ENCODE assay signal across 24 mouse cellular contexts in the genomic region with DNA sequence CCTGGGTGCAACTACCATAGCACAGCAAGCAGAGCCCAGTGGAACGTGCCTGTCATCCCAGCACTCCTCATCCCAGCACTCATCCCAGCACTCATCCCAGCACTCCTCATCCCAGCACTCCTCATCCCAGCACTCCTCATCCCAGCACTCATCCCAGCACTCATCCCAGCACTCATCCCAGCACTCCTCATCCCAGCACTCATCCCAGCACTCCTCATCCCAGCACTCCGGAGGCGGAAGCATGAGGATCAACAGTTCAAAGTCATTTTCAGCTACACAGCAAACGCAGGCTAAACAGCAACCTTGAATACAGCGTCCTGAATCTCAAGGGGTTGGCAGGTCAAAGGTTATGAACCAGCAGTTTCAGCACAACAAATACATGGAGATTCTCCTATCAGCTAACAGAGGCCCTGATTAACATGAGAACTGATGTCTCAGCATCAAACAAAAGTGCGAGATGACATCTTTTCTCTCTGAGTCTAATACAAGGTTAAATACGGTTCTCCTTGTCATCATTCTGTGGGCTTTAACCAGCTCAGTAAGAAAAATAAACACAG.
DNase-seq lines count a peak whose midpoint lies in the region; ATAC-seq lines count a peak whose summit lies in the region.
"Had no signal": no experiment of that assay in that cellular context is flagged by ENCODE, and none has a peak within 500 bp of the region (broad histone marks: within the 10 kb centered on the region; RNA-seq: fewer than 3 reads in every experiment).

No protein-coding gene starts in this region.

- no peak overlapping the region for H3K9ac ChIP-seq in kidney, embryonic 14.5 days (ENCODE audit: low read depth, low read length)
- H3K9ac ChIP-seq: embryonic facial prominence, embryonic 12.5 days; forebrain, embryonic 15.5 days; heart, embryonic 13.5 days; hindbrain, embryonic 12.5 days had no signal

- H3K27me3 ChIP-seq in megakaryocyte, embryonic 14.5 days (replicated peaks), result no peaks in the 10 kb centered on the region
- H3K27me3 ChIP-seq in kidney, embryonic 14.5 days (ENCODE audit: control insufficient read depth, insufficient read depth, low read length), result no peaks in the 10 kb centered on the region
- H3K27me3 ChIP-seq: embryonic facial prominence, embryonic 12.5 days; forebrain, embryonic 15.5 days; heart, embryonic 13.5 days; hindbrain, embryonic 12.5 days; Patski had no signal

- H3K27ac ChIP-seq in kidney, embryonic 14.5 days (ENCODE audit: low read depth, low read length), result no peak overlapping the region
- H3K27ac ChIP-seq: embryonic facial prominence, embryonic 12.5 days; forebrain, embryonic 15.5 days; heart, embryonic 13.5 days; hindbrain, embryonic 12.5 days; hindbrain, postnatal 0 days had no signal

- ATAC-seq in megakaryocyte, adult 5-6 weeks (ENCODE audit: poor library complexity, severe bottlenecking), result no peak
- ATAC-seq in kidney, embryonic 14.5 days (ENCODE audit: low FRiP score, low TSS enrichment), result no peak
- ATAC-seq: activated CD4-positive, CD25-positive, alpha-beta regulatory T cell, adult 4 months; CD4-positive, CD25-positive, alpha-beta regulatory T cell, adult 4 months; forebrain, embryonic 15.5 days; hindbrain, postnatal 0 days; Patski had no signal

- 0 out of 2 replicates have a peak, but pooled peaks cover 4% of the 10 kb centered on the region for H3K9me3 ChIP-seq in megakaryocyte, embryonic 14.5 days
- no peaks in the 10 kb centered on the region for H3K9me3 ChIP-seq in kidney, embryonic 14.5 days (ENCODE audit: control insufficient read depth, low read length)
- H3K9me3 ChIP-seq: embryonic facial prominence, embryonic 12.5 days; heart, embryonic 13.5 days; hindbrain, embryonic 12.5 days had no signal

- H3K4me2 ChIP-seq in kidney, embryonic 14.5 days (replicated peaks; ENCODE audit: low read depth, low read length), result no peak overlapping the region
- H3K4me2 ChIP-seq: embryonic facial prominence, embryonic 12.5 days; forebrain, embryonic 15.5 days; heart, embryonic 13.5 days; hindbrain, embryonic 12.5 days had no signal

- no peaks in the 10 kb centered on the region for H3K4me1 ChIP-seq in megakaryocyte, embryonic 14.5 days
- no peaks in the 10 kb centered on the region for H3K4me1 ChIP-seq in kidney, embryonic 14.5 days (ENCODE audit: control insufficient read depth, insufficient read depth, low read length)
- H3K4me1 ChIP-seq: embryonic facial prominence, embryonic 12.5 days; forebrain, embryonic 15.5 days; heart, embryonic 13.5 days; hindbrain, embryonic 12.5 days had no signal

- DNase-seq in embryo, embryonic 10 days (ENCODE audit: low spot score), result peak; percentile 34
- DNase-seq in embryo, embryonic 9.5 days (ENCODE audit: extremely low spot score), result no peak
- DNase-seq in ZHBTc4 (ENCODE audit: low read depth, low spot score), result peak; percentile 68
- no peak for DNase-seq in urinary bladder, postnatal 10 days (ENCODE audit: low spot score)
- DNase-seq: adrenal gland, adult 2 months; adrenal gland, postnatal 25 days; B cell, adult 2 months; cerebellum, adult 2 months; cerebellum, postnatal 14 days; gastrocnemius, postnatal 36 days; heart, adult 18-20 months; heart, postnatal 36 days; kidney, adult 11 months had no signal

- no peaks in the 10 kb centered on the region for H3K36me3 ChIP-seq in megakaryocyte, embryonic 14.5 days (replicated peaks; ENCODE audit: low read length)
- no peaks in the 10 kb centered on the region for H3K36me3 ChIP-seq in kidney, embryonic 14.5 days (ENCODE audit: control insufficient read depth, insufficient read depth, low read length)
- H3K36me3 ChIP-seq: embryonic facial prominence, embryonic 12.5 days; forebrain, embryonic 15.5 days; heart, embryonic 13.5 days; hindbrain, embryonic 12.5 days had no signal

- peak overlapping the region; percentile 8 for H3K4me3 ChIP-seq in megakaryocyte, embryonic 14.5 days (replicated peaks)
- no peak overlapping the region for H3K4me3 ChIP-seq in kidney, embryonic 14.5 days (ENCODE audit: low read length)
- H3K4me3 ChIP-seq: embryonic facial prominence, embryonic 12.5 days; forebrain, embryonic 15.5 days; heart, embryonic 13.5 days; hindbrain, embryonic 12.5 days had no signal

- WGBS in kidney, embryonic 14.5 days, result 63% methylated on average over 7 of the region's 7 CpGs

Comparison
In these comparisons a context has a peak if more than half of its experiments do, and no peak if none do; other contexts are left out.
1. DNase-seq: peak in embryo, embryonic 10 days (single experiment) and ZHBTc4 (single experiment); none in embryo, embryonic 9.5 days (single experiment) and urinary bladder, postnatal 10 days (single experiment).